Comparison of ENCODE assay signal across 11 mouse cellular contexts in the genomic region with DNA sequence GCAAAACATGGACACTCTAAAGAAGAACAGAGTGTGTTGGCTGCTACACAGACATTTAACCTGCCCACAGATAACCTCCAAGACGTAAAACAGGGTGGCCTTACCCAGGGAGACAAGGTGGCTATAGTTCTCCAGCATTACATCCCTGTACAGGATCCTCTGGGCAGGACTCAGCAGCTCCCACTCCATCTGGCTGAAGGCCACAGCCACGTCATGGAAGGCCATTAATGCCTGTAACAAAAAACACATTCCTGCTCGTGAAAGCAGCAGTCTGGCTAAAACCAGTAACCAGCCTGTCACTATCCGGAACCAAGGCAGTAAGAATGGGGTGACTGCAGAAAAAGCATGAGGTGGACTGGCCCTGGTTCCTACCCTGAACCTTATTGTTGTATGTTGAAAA. TPM values are rescaled to one million over a fixed set of nuclear protein-coding genes. Genes with fewer than 3 reads are reported as not detected.
DNase-seq lines count a peak whose midpoint lies in the region; ATAC-seq lines count a peak whose summit lies in the region.
"Had no signal": no experiment of that assay in that cellular context is flagged by ENCODE, and none has a peak within 500 bp of the region (broad histone marks: within the 10 kb centered on the region; RNA-seq: fewer than 3 reads in every experiment).

No protein-coding gene starts in this region.

- peaks cover 8% of the 10 kb centered on the region for H3K4me1 ChIP-seq in heart, embryonic 12.5 days (replicated peaks)
- no peaks in the 10 kb centered on the region for H3K4me1 ChIP-seq in lung, embryonic 15.5 days

- H3K27me3 ChIP-seq in heart, embryonic 12.5 days (replicated peaks): no peaks in the 10 kb centered on the region
- no peaks in the 10 kb centered on the region for H3K27me3 ChIP-seq in lung, embryonic 15.5 days
- H3K27me3 ChIP-seq: embryonic facial prominence, embryonic 12.5 days had no signal

- no peak overlapping the region for H3K27ac ChIP-seq in heart, embryonic 12.5 days (ENCODE audit: poor library complexity, severe bottlenecking)
- no peak overlapping the region for H3K27ac ChIP-seq in lung, embryonic 15.5 days
- H3K27ac ChIP-seq: embryonic facial prominence, embryonic 12.5 days had no signal

- no peak overlapping the region for H3K4me2 ChIP-seq in heart, embryonic 12.5 days
- H3K4me2 ChIP-seq in lung, embryonic 15.5 days: no peak overlapping the region
- H3K4me2 ChIP-seq: embryonic facial prominence, embryonic 12.5 days had no signal

- H3K9me3 ChIP-seq in heart, embryonic 12.5 days (replicated peaks): peaks cover 7% of the 10 kb centered on the region; the same call in 1 of the 2 replicates
- H3K9me3 ChIP-seq in lung, embryonic 15.5 days: 0 out of 2 replicates have a peak, but pooled peaks cover 4% of the 10 kb centered on the region
- H3K9me3 ChIP-seq: embryonic facial prominence, embryonic 12.5 days had no signal

- intact Hi-C loops in heart, postnatal 14 days (cut with DNase I): no loop called here

- peak; percentile 15 to 42 for DNase-seq in heart, postnatal 14 days
- peak; percentile 88 for DNase-seq in NIH3T3 (ENCODE audit: low read depth)
- peak; percentile 42 for DNase-seq in forelimb bud, embryonic 11.5 days (ENCODE audit: low read depth, low spot score)
- DNase-seq in spleen, postnatal 4 days (ENCODE audit: low spot score in 2 of 2): no peak
- DNase-seq in yolk sac, embryonic 10.5 days (ENCODE audit: low spot score): no peak
- no peak for DNase-seq in spleen, adult 12 weeks (ENCODE audit: low spot score)

- H3K36me3 ChIP-seq in heart, embryonic 12.5 days: peaks cover 28% of the 10 kb centered on the region
- peaks cover 11% of the 10 kb centered on the region for H3K36me3 ChIP-seq in lung, embryonic 15.5 days

- WGBS in heart, embryonic 12.5 days: 63% methylated on average over 4 of the region's 4 CpGs
- 50% methylated on average over 4 of the region's 4 CpGs for WGBS in lung, embryonic 15.5 days

- H3K4me3 ChIP-seq in heart, embryonic 12.5 days: no peak overlapping the region
- H3K4me3 ChIP-seq in lung, embryonic 15.5 days: no peak overlapping the region
- H3K4me3 ChIP-seq: embryonic facial prominence, embryonic 12.5 days; myocyte had no signal

- H3K9ac ChIP-seq in heart, embryonic 12.5 days: no peak overlapping the region
- H3K9ac ChIP-seq in lung, embryonic 15.5 days: no peak overlapping the region
- H3K9ac ChIP-seq: embryonic facial prominence, embryonic 12.5 days had no signal

- no peak for ATAC-seq in heart, embryonic 12.5 days (ENCODE audit: insufficient number of reproducible peaks, low FRiP score)
- peak; percentile 42 for ATAC-seq in lung, embryonic 15.5 days (ENCODE audit: borderline replicate concordance, extremely low read depth, low FRiP score, low TSS enrichment)

RNA-seq across cellular contexts. Expression of a gene that starts 14.6 kb away (rescaled TPM):
- total RNA-seq in heart, postnatal 14 days (2021): 1 to 10 TPM; 4.6 to 5.5 TPM
- 3.8 and 4.1 TPM in 2 replicates for polyA plus RNA-seq in heart, embryonic 12.5 days (2016; fragmentation: Nextera tagmentation; extraction: Ambion mirVana)
- 3.6 and 3.7 TPM in 2 replicates for polyA plus RNA-seq in lung, embryonic 15.5 days (2015; fragmentation: Nextera tagmentation; extraction: Ambion mirVana)

RNA-seq across cellular contexts. Expression of a gene that starts 14.7 kb away (rescaled TPM):
- total RNA-seq in heart, postnatal 14 days (2021): not detected
- 0.75 and 0.76 TPM in 2 replicates for polyA plus RNA-seq in heart, embryonic 12.5 days (2016; fragmentation: Nextera tagmentation; extraction: Ambion mirVana)
- polyA plus RNA-seq in lung, embryonic 15.5 days (2015; fragmentation: Nextera tagmentation; extraction: Ambion mirVana): 0.79 and 1.1 TPM in 2 replicates
- total RNA-seq: heart, postnatal 25 days had no signal

Comparison
In these comparisons a context has a peak if more than half of its experiments do, and no peak if none do; other contexts are left out.
1. DNase-seq: peak in heart, postnatal 14 days (2 of 2), NIH3T3 (single experiment) and forelimb bud, embryonic 11.5 days (single experiment); none in spleen, postnatal 4 days (0 of 2), yolk sac, embryonic 10.5 days (single experiment) and spleen, adult 12 weeks (single experiment).